Mouse (Mus musculus) liver, embryonic 18 days (tissue): Measurements from ENCODE around the gene Znfx1. TPM values are rescaled to one million over a fixed set of nuclear protein-coding genes. Genes with fewer than 3 reads are reported as not detected.

Source experiments
- polyA plus RNA-seq: library from polyadenylated mRNA; depleted of rRNA; stranded (reverse); fragments of >200 nt; gene quantifications from 2 replicates; pipeline ENCODE4 v1.2.3, GENCODE M21; 2012; rRNA removed

Znfx1 gene
- polyA plus RNA-seq = 9.6 and 11.2 TPM in 2 replicates

GRCm38 (mm10) chr2:167062965-167063880 lies at the start of gene Znfx1:
Gene Znfx1, minus strand, starts transcription at chr2:167063015.

GRCm38 (mm10) chr2:167014702-167015381 lies 48.0 kb downstream of the Znfx1 start, which contains the start of gene Ddx27:
Gene Ddx27, plus strand, starts transcription at chr2:167015193.

GRCm38 (mm10) chr2:166995796-166996532 lies 66.9 kb downstream of the Znfx1 start, which contains the start of gene Stau1:
Gene Stau1, minus strand, starts transcription at chr2:166996299.

Other genes starting within 250 kb of the Znfx1 start
- 19.9 and 20.2 TPM in 2 replicates for gene Cse1l, start 157.0 kb downstream of the Znfx1 start, polyA plus RNA-seq
- 16.5 and 18.5 TPM in 2 replicates for gene Stau1, start 66.7 kb downstream of the Znfx1 start, polyA plus RNA-seq
- gene Ddx27, start 47.8 kb downstream of the Znfx1 start, polyA plus RNA-seq = 20.8 and 24.1 TPM in 2 replicates
- 0.14 and 0.23 TPM in 2 replicates for gene Kcnb1, start 127.1 kb upstream of the Znfx1 start, polyA plus RNA-seq
- gene Ptgis, start 177.6 kb upstream of the Znfx1 start, polyA plus RNA-seq = 1.2 TPM in 2 replicates